Mouse (Mus musculus): Measurements from ENCODE around the gene Cadm1.

The Cadm1 gene

GRCm38 (mm10) chr9:47529602-47530450 lies at the start of gene Cadm1:
TSS of gene Cadm1 (plus strand) at chr9:47530173.
- peak; percentile 77 to 85 for DNase-seq

GRCm38 (mm10) chr9:47484506-47484905 lies 45.5 kb upstream of the Cadm1 start:
- DNase-seq = no peak

GRCm38 (mm10) chr9:47485186-47485585 lies 44.8 kb upstream of the Cadm1 start:
- DNase-seq = no peak

- no peak for DNase-seq
These were observed 30.2 kb upstream of the Cadm1 start for GRCm38 (mm10) chr9:47499761-47500160.

GRCm38 (mm10) chr9:47505956-47506355 lies 24.0 kb upstream of the Cadm1 start:
- no peak for DNase-seq

GRCm38 (mm10) chr9:47506876-47507275 lies 23.1 kb upstream of the Cadm1 start:
- no peak for DNase-seq

GRCm38 (mm10) chr9:47508109-47508508 lies 21.9 kb upstream of the Cadm1 start:
- no peak for DNase-seq

GRCm38 (mm10) chr9:47512521-47512920 lies 17.5 kb upstream of the Cadm1 start:
- DNase-seq = no peak

- no peak for DNase-seq
These were observed 15.7 kb upstream of the Cadm1 start for GRCm38 (mm10) chr9:47514318-47514717.

- no peak for DNase-seq
These were observed 13.7 kb upstream of the Cadm1 start for GRCm38 (mm10) chr9:47516238-47516637.

- DNase-seq = no peak
These were observed 2.7 kb upstream of the Cadm1 start for GRCm38 (mm10) chr9:47527290-47527689.

- DNase-seq = no peak
These were observed 2.2 kb upstream of the Cadm1 start for GRCm38 (mm10) chr9:47527741-47528140.

GRCm38 (mm10) chr9:47529182-47529581 lies 791 bp upstream of the Cadm1 start:
- no peak for DNase-seq

GRCm38 (mm10) chr9:47530544-47530921 lies 560 bp downstream of the Cadm1 start:
- DNase-seq = no peak

GRCm38 (mm10) chr9:47530922-47531850 lies 1.2 kb downstream of the Cadm1 start:
- peak; percentile 19 for DNase-seq

- DNase-seq = no peak
These were observed 2.4 kb downstream of the Cadm1 start for GRCm38 (mm10) chr9:47532215-47532865.

- DNase-seq = no peak
These were observed 3.5 kb downstream of the Cadm1 start for GRCm38 (mm10) chr9:47533461-47533860.

- DNase-seq = no peak
These were observed 4.9 kb downstream of the Cadm1 start for GRCm38 (mm10) chr9:47534573-47535475.

- no peak for DNase-seq
These were observed 15.3 kb downstream of the Cadm1 start for GRCm38 (mm10) chr9:47545245-47545644.

- DNase-seq = no peak
These were observed 15.7 kb downstream of the Cadm1 start for GRCm38 (mm10) chr9:47545667-47546066.

- DNase-seq = no peak
These were observed 18.4 kb downstream of the Cadm1 start for GRCm38 (mm10) chr9:47548402-47548801.

- no peak for DNase-seq
These were observed 18.9 kb downstream of the Cadm1 start for GRCm38 (mm10) chr9:47548916-47549315.
